Mouse (Mus musculus): ENCODE data around the gene Rarb.

GRCm38 (mm10) chr14:16517958-16518357, 301.0 kb downstream of the Rarb start:
- no peak for TF ChIP-seq CTCF (IDR thresholded peaks at IDR 0.05; ENCODE audit: low read depth)
- no peak for TF ChIP-seq EP300 (IDR thresholded peaks at IDR 0.05; ENCODE audit: low read depth)
